Mouse (Mus musculus) brain, adult 2 months (tissue): ENCODE results near the gene Eif4g3.

ENCODE experiments used
- DNase-seq: peaks from one replicate; pipeline ENCODE4 v3.0.0; 2011; ENCODE audit warnings: low read depth, low spot score

Gene Eif4g3

DNA sequence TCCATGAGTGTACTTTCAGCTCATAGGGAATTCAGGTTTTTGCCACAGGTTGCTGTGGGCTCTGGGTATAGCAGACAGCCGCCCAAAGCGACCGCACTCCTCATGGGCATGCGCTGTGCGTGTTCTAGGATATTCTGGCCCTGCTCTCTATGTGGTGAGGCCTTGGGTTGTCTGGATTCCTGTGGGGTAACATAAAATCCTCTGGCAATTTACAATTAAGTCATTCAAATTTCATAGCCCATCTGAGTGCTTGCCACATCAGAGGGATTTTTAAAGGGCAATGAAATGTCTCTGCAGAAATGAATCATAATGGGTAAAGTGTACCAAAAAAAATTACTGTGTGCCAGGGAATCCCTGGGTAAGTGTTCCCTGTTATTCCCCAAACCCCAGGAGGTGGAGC, 3.4 kb upstream of the Eif4g3 start:
- peak; percentile 42 for DNase-seq

GRCm38 (mm10) chr4:137990433-137990832, 2.4 kb upstream of the Eif4g3 start:
- DNase-seq = no peak

- DNase-seq = no peak
Observed at GRCm38 (mm10) chr4:137991240-137991639, 1.6 kb upstream of the Eif4g3 start.

DNA sequence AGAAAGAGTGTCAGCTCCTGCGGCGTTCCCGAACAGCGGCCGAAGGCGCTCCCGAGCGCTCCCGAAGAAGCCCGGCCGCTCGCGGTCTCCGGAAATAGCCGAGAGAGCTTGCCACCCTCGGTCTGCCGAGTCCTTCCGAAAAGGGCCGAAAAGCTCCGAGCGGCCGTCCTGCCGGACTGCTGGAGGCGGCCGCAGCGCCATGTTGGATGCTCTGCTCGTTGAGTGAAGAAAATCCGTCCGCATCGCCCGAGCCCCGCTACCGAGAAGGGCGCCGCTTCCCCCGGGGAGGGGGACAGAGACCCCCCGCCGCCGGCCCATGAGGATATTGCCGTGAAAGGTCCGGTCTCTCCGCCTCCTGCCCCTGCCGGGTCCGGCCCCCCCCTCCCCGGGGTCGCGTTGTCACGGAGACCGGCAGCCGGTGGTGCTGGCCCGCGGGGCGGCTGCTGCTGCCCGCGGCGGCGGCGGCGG, 503 bp downstream of the Eif4g3 start:
- peak; percentile 98 for DNase-seq

- DNase-seq = peak; percentile 48
Observed at GRCm38 (mm10) chr4:137993821-137994561, 1.2 kb downstream of the Eif4g3 start.

DNA sequence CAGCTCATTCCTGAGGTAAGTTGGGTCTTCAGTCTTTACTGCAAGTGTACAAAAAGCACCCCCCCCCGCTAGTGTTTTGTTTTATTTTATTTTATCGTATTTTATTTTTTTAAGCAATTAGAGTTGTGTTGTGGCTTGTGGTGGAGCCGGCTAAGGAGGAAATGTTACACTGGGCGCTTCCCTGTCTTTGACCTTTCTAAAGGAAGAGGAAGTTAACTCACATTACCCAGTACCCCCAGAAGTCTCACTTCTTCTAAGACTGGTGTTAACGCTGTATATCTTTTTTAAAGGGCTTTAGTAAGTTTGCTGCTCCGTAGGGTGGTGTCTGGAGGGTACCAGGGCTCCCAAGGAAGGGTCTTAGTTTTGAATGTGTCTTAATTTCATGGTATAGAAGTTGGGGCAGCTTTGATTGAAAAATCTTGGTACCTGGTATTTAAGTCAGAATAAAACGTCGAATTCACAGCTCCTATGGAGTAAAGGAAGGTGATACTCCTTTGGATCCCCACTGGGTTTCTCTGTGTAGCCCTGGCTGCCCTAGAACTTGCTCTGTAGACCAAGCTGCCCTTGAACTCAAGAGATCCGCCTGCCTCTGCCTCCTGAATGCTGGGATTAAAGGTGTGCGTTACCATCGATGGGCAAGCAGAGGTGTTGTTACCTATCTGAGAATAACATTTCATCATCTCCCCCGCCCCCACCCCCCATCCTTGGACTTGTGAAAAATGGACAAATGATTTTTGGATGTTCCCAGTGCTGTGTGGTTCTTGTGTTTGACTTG, 1.9 kb downstream of the Eif4g3 start:
- DNase-seq = no peak

- DNase-seq = peak; percentile 66
Observed at GRCm38 (mm10) chr4:137995399-137995798, 2.6 kb downstream of the Eif4g3 start.

DNA sequence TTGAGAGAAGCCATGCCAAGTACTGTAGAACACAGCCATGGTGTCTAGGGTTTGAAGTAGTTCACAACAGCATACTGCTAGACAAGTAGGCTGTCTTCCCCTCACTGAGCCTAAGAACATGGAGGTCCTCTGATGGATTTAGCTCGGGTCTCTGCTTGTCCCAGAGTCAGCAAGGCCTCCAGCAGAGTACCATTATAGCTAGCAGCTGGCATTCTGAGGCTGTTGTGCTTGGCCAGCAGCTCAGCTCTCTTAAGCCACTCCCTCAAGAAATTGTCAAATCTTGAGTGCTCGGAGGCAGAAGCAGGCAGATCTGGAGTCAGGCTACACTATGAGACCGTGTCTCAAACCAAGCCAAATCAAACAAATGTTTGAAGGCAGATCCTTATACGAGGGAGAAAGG, 5.4 kb downstream of the Eif4g3 start:
- no peak for DNase-seq

GRCm38 (mm10) chr4:138000682-138001081, 7.9 kb downstream of the Eif4g3 start:
- DNase-seq = peak; percentile 80

GRCm38 (mm10) chr4:138003909-138004610, 11.2 kb downstream of the Eif4g3 start:
- no peak for DNase-seq

- DNase-seq = no peak
Observed at GRCm38 (mm10) chr4:138005781-138006180, 13.0 kb downstream of the Eif4g3 start.

DNA sequence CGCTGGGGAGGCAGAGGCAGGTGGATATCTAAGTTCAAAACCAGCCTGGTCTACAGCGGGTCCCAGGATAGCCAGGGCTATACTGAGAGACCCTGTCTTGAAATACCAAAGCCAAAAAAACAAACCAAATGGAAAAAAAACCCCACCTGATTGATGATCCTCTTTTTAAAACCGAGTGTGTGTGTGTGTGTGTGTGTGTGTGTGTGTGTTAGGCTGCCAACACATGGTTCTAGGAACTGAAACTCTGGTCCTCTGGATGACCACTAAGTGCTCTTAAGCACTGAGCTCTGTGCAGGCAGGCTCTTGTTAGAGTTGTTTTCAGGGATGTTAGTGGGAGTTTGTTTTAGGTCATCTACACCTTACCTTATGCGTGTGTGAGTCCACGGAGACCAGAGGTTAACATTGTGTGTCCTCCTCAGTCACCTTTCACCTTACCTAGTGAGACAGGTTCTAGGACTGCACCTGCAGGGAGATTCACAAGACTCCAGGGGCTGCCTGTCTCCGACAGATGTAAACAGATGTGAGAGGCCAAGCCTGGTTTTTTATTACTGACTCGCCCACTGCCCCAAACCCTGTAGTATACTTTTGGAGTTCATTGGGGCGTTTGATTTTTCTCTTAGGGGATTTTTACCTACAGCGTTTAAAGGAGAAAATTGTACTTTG, 14.3 kb downstream of the Eif4g3 start:
- DNase-seq = no peak

- DNase-seq = no peak
Observed at GRCm38 (mm10) chr4:138008646-138009045, 15.8 kb downstream of the Eif4g3 start.

DNA sequence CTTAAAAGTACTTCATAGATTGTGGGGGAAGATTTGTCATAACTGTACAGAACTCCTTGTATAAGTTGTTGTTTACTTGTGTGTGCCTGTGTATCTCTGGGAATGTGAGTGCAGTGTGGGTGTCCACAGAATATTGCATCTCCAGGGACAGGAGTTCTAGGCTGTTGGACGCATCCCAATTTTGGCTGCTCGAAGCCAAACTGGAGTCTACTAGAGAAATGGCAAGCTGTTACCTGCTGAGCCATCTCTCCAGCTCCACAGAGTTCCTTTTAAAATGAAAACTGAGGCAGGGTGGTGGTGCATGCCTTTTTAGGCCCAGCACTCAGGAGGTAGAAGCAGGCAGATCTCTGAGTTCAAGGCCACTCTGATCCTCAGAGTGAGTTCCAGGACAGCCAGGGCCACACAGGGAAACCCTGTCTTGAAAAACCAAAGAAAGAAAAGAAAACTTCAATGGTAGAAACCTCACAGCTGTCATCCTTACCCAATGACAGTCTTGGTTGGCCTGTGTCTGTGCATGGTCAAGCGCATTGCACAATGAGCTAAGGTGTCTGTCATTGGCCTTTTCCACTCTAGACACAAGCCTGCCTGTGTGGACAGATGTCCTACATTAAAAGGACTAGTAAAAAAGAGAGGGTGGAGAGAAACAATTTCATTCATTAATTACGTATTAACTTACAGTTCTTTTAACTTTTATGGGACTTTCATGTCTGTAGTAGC, 17.1 kb downstream of the Eif4g3 start:
- DNase-seq = peak; percentile 76

DNA sequence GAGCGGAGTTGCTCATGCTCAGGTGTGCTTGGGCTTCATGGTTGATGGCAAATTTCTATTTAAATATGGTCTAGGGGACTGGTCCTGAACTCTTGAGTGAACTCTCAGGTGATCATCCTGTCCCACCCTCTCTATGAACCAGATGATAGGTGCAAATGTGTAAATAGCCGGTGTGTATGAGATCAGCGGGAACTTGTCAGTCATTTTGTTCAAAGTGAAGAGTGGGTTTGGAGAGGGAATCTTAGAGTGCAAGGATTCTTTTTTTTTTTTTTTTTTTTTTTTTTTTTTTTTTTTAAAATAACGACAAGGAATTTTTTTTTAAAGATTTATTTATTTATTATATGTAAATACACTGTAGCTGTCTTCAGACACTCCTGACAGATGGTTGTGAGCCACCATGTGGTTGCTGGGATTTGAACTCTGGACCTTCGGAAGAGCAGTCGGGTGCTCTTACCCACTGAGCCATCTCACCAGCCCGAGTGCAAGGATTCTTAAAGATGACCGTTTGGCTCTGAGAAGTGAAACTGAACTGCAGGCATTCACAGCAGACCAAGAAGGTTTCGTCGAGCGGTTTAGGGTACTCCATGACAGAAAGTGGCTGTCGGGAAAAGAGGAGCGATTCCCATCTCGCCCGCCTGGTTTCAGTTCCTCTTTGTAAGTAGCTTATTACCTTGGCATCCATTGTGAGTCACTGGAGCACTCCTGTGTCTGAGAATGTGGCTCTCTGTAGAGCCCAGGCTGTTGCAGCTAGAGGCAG, 21.1 kb downstream of the Eif4g3 start:
- DNase-seq = no peak

DNA sequence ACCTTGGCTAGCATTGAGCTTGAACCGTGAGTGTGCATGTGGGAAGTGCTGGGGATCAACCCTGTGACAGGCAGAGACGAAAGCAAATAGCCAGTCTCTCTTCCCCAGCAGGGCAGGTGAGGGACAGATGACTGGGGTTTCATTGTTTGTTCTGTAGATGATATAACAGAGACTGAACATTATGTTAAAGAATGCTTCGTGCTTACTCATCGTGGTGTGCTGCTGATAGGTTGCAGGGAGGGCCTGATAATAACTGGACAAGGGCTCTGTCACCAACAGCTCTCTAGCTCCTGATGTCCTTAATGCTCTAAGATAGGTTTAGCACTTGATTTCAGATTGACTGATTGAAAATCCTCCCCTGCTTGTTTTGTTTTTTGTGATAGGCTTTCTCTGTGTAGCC, 23.1 kb downstream of the Eif4g3 start:
- DNase-seq = no peak

DNA sequence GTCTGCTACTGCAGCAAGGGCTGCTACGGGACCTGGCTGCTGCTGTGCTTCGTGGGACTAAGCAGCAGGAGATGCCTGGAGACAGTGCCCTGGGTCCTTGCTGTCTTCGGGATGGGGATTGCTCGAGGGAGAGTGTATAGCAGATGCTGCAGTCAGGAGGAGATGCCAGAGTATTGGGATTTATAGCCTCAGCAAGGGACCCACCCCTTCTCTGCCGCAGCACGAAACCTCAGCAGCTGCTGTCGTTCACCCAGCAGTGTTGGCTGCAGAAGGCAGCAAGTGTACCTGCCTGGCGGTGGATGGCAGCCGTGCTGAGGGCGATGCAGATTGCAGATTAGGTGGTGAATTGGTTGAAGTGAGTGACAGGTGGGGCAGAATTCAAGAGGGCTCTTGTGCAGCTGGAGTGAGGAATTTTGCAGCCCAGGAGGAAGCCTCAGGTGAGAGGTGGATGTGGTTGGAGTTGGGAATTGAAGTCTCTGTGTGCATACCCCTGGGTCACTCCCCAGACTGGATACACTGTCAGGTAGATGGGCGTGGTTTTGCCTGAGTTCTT, 24.3 kb downstream of the Eif4g3 start:
- DNase-seq = peak; percentile 42

DNA sequence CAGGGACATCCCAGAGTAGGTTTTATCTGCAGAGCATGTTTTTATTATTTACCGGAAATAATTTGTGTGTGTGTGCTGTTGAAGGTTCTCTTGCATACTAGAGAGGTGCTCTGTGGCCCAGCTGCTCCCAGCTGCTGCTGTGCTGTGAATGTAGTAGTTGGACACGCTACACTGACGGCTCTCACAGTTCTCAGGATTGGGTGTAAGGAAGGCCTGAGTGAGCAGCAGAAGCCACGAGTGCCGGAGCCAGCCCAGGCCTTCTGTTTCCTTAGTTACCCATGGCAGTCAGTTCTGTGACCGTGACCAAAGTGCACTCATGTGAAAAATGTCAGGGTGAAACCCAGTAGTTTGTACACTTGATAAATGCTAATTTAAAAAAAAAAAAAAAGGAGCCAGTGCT, 25.2 kb downstream of the Eif4g3 start:
- peak; percentile 67 for DNase-seq

- no peak for DNase-seq
Observed at GRCm38 (mm10) chr4:138020231-138020630, 27.4 kb downstream of the Eif4g3 start.

- no peak for DNase-seq
Observed at GRCm38 (mm10) chr4:138021651-138022050, 28.8 kb downstream of the Eif4g3 start.
